ENCODE assay signal across 8 mouse cellular contexts in the genomic region with DNA sequence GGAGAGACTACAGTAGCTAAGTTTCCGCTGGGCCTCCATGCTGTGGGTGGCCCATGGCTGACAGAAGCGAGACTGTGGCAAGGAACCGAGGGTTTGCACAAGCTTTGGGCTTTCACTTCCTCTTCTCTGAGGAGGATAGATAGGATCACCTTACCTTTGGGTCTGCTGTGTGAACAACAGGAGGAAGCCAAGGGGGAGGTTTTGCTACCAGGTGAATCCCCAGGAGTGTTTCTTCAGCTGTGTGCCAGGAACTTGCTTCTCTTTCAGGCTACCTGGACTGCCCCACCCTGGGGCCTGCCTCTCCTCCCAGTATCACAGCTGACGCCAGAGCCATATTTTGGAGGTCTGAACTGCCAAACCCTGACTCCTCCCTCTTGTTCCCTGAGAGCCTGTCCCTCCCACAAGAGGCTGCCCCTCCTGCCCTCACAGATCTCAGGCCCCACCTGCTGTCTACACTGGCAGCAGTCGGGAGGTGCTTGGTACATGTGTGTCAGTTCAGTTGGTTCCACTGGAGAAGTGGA. TPM values are rescaled to one million over a fixed set of nuclear protein-coding genes. Genes with fewer than 3 reads are reported as not detected.
A peak's percentile ranks its signal among the peaks of the same experiment; 100 is the strongest.
DNase-seq lines count a peak whose midpoint lies in the region; ATAC-seq and TF ChIP-seq lines count a peak whose summit lies in the region.

No protein-coding gene starts in this region.

- H3K4me1 ChIP-seq in forebrain, embryonic 14.5 days (ENCODE audit: control insufficient read depth, insufficient read depth, low read length), result peaks cover 39% of the 10 kb centered on the region
- peaks cover 57% of the 10 kb centered on the region for H3K4me1 ChIP-seq in kidney, adult 2 months (ENCODE audit: control insufficient read depth, insufficient read depth, low read length)
- H3K4me1 ChIP-seq in lung, embryonic 15.5 days, result peaks cover 82% of the 10 kb centered on the region

- no peak overlapping the region for H3K4me2 ChIP-seq in forebrain, embryonic 14.5 days (ENCODE audit: low read length)
- 0 out of 2 replicates have a peak overlapping the region, but pooled peaks have one; percentile 7 for H3K4me2 ChIP-seq in lung, embryonic 15.5 days

- no peak overlapping the region for H3K9ac ChIP-seq in forebrain, embryonic 14.5 days (ENCODE audit: low read length)
- no peak overlapping the region for H3K9ac ChIP-seq in lung, embryonic 15.5 days

- no peak; the same call in 1 of the 2 replicates for TF ChIP-seq CTCF in kidney, adult 2 months (conservative IDR thresholded peaks at IDR 0.05; ENCODE audit: insufficient read depth, insufficient read length, low read depth, low read length)

- H3K27ac ChIP-seq in forebrain, embryonic 14.5 days (ENCODE audit: low read depth, low read length), result peak overlapping the region; percentile 79; the same call in 1 of the 2 replicates
- peak overlapping the region; percentile 65 for H3K27ac ChIP-seq in kidney, adult 2 months (ENCODE audit: insufficient read depth, low read depth, low read length)
- H3K27ac ChIP-seq in lung, embryonic 15.5 days, result peak overlapping the region; percentile 76

- H3K4me3 ChIP-seq in forebrain, embryonic 14.5 days (ENCODE audit: low read depth, low read length), result no peak overlapping the region
- H3K4me3 ChIP-seq in kidney, adult 2 months (ENCODE audit: insufficient read depth, low read depth, low read length), result no peak overlapping the region
- H3K4me3 ChIP-seq in lung, embryonic 15.5 days, result no peak overlapping the region

- no peak for ATAC-seq in forebrain, embryonic 14.5 days
- ATAC-seq in lung, embryonic 15.5 days (ENCODE audit: borderline replicate concordance, extremely low read depth, low FRiP score, low TSS enrichment), result peak; percentile 39; the same call in 1 of the 2 replicates

- peak; percentile 55 for DNase-seq in thymus, postnatal 0 days (ENCODE audit: low spot score)
- DNase-seq in thymus, postnatal 4 days, result no peak
- DNase-seq in forebrain, embryonic 14.5 days (ENCODE audit: low spot score), result no peak
- peak; percentile 82 for DNase-seq in kidney, adult 2 months
- DNase-seq in spleen, postnatal 4 days (ENCODE audit: low spot score in 2 of 2), result peak; percentile 56 to 80
- DNase-seq in cerebellum, adult 9-10 months, result no peak
- DNase-seq in left cerebral cortex, adult 9 months (ENCODE audit: low spot score in 2 of 2), result no peak

- no peak for TF ChIP-seq POLR2A in kidney, adult 2 months (IDR thresholded peaks at IDR 0.05; ENCODE audit: low read depth, low read length)

- no peaks in the 10 kb centered on the region for H3K9me3 ChIP-seq in forebrain, embryonic 14.5 days (replicated peaks; ENCODE audit: control insufficient read depth, low read length)
- no peaks in the 10 kb centered on the region for H3K9me3 ChIP-seq in lung, embryonic 15.5 days

- 41% methylated on average over 5 of the region's 5 CpGs for WGBS in forebrain, embryonic 14.5 days
- WGBS in kidney, adult 2 months, result 42% methylated on average over 5 of the region's 5 CpGs
- WGBS in lung, embryonic 15.5 days, result 36% methylated on average over 5 of the region's 5 CpGs

- H3K36me3 ChIP-seq in forebrain, embryonic 14.5 days (ENCODE audit: control insufficient read depth, insufficient read depth, low read length), result no peaks in the 10 kb centered on the region
- no peaks in the 10 kb centered on the region for H3K36me3 ChIP-seq in kidney, adult 2 months (ENCODE audit: control insufficient read depth, insufficient read depth, low read length)
- no peaks in the 10 kb centered on the region for H3K36me3 ChIP-seq in lung, embryonic 15.5 days

- no peaks in the 10 kb centered on the region for H3K27me3 ChIP-seq in forebrain, embryonic 14.5 days (replicated peaks; ENCODE audit: control insufficient read depth, insufficient read depth, low read length)
- no peaks in the 10 kb centered on the region for H3K27me3 ChIP-seq in kidney, adult 2 months (replicated peaks; ENCODE audit: control insufficient read depth, insufficient read depth, low read length)
- no peaks in the 10 kb centered on the region for H3K27me3 ChIP-seq in lung, embryonic 15.5 days

RNA-seq across cellular contexts. Expression of gene Idh2, which starts 40.2 kb away (rescaled TPM):
- 322 and 332 TPM in 2 replicates for polyA plus RNA-seq in thymus, postnatal 0 days (2015; fragmentation: Nextera tagmentation; extraction: Ambion mirVana)
- 315 and 338 TPM in 2 replicates for polyA plus RNA-seq in forebrain, embryonic 14.5 days (2014; fragmentation: Nextera tagmentation; extraction: Ambion mirVana)
- 651 and 688 TPM in 2 replicates for polyA plus RNA-seq in kidney, adult 2 months (2012; rRNA removed)
- 690 and 692 TPM in 2 replicates for polyA plus RNA-seq in lung, embryonic 15.5 days (2015; fragmentation: Nextera tagmentation; extraction: Ambion mirVana)

RNA-seq across cellular contexts. Expression of gene Zfp710, which starts 50.4 kb away (rescaled TPM):
- polyA plus RNA-seq in thymus, postnatal 0 days (2015; fragmentation: Nextera tagmentation; extraction: Ambion mirVana), result 6.5 and 7.3 TPM in 2 replicates
- polyA plus RNA-seq in forebrain, embryonic 14.5 days (2014; fragmentation: Nextera tagmentation; extraction: Ambion mirVana), result 17.6 and 18.3 TPM in 2 replicates
- polyA plus RNA-seq in kidney, adult 2 months (2012; rRNA removed), result 22.6 and 26.4 TPM in 2 replicates
- polyA plus RNA-seq in lung, embryonic 15.5 days (2015; fragmentation: Nextera tagmentation; extraction: Ambion mirVana), result 15.5 and 17.6 TPM in 2 replicates

Comparison
In these comparisons a context has a peak if more than half of its experiments do, and no peak if none do; other contexts are left out.
1. DNase-seq: peak in thymus, postnatal 0 days (single experiment), kidney, adult 2 months (single experiment) and spleen, postnatal 4 days (2 of 2); none in thymus, postnatal 4 days (single experiment), forebrain, embryonic 14.5 days (single experiment), cerebellum, adult 9-10 months (single experiment) and left cerebral cortex, adult 9 months (0 of 2).
2. Peak in every context shown above with its lines, with median percentiles within 50 percentile points of each other: H3K27ac ChIP-seq.